Mouse (Mus musculus) hindbrain, embryonic 15.5 days (tissue): ENCODE measurements around the gene Ldb2. TPM values are rescaled to one million over a fixed set of nuclear protein-coding genes. Genes with fewer than 3 reads are reported as not detected.

Experiments used
- ATAC-seq: fragments of 200-750 bp; cut with Nextera tagmentation; 2 replicates; pipeline ENCODE4 v1.8.0; 2017; ENCODE audit warnings: low read depth, moderate number of reproducible peaks, moderate TSS enrichment; ENCODE audit not compliant: low FRiP score
- H3K27ac ChIP-seq: fragments of 300-500 bp; sonication (generic); replicated peaks from 2 replicates; pipeline ENCODE4 v1.5.1; 2015; ENCODE audit warnings: mild to moderate bottlenecking, inconsistent platforms
- H3K27me3 ChIP-seq: fragments of 300-500 bp; sonication (generic); 2 replicates; pipeline ENCODE4 v1.6.1; 2015; ENCODE audit warnings: control low read depth, inconsistent platforms
- H3K36me3 ChIP-seq: fragments of 300-500 bp; sonication (generic); 2 replicates; pipeline ENCODE4 v1.6.1; 2015; ENCODE audit warnings: control low read depth, inconsistent platforms
- H3K4me1 ChIP-seq: fragments of 300-500 bp; sonication (generic); replicated peaks from 2 replicates; pipeline ENCODE4 v1.6.1; 2015; ENCODE audit warnings: control low read depth, inconsistent platforms
- H3K4me2 ChIP-seq: fragments of 300-500 bp; sonication (generic); 2 replicates; pipeline ENCODE4 v1.6.1; 2015; ENCODE audit warnings: moderate library complexity, mild to moderate bottlenecking, inconsistent platforms
- H3K4me3 ChIP-seq: fragments of 300-500 bp; sonication (generic); 2 replicates; pipeline ENCODE4 v1.5.1; 2015; ENCODE audit warnings: mild to moderate bottlenecking, inconsistent platforms
- H3K9ac ChIP-seq: fragments of 300-500 bp; sonication (generic); 2 replicates; pipeline ENCODE4 v1.6.1; 2015; ENCODE audit warnings: inconsistent platforms
- H3K9me3 ChIP-seq: fragments of 300-500 bp; sonication (generic); 2 replicates; pipeline ENCODE4 v1.6.1; 2016; ENCODE audit warnings: control low read depth, inconsistent platforms
- WGBS: fragments of 180-500 bp; shearing (Covaris S2); methylation state at CpG from one replicate; pipeline ENCODE4 v1.1.7; 2015; 5-methylcytosine and 5-hydroxymethylcytosine counted together
- polyA plus RNA-seq: library from polyadenylated mRNA; unstranded; fragments of >200 nt; fragmentation: Nextera tagmentation; extraction: Ambion mirVana; gene quantifications from 2 replicates; pipeline ENCODE4 v1.2.1, GENCODE M21; 2015

The Ldb2 gene
- 38.3 and 44.6 TPM in 2 replicates for polyA plus RNA-seq

- Histone ChIP-seq H3K4me1 (peaks cover 24% of the 10 kb centered on the region), H3K27ac (peak within 1 kb of the TSS; percentile 57; the same call in 1 of the 2 replicates), H3K36me3 (no peaks in the 10 kb centered on the region), H3K9ac (peak within 1 kb of the TSS; percentile 57), H3K4me3 (peak within 1 kb of the TSS; percentile 49), H3K4me2 (peak within 1 kb of the TSS; percentile 81), H3K27me3 (no peaks in the 10 kb centered on the region), H3K9me3 (no peaks in the 10 kb centered on the region)
- WGBS, result under 1% methylated on average over 19 of the region's 19 CpGs
- ATAC-seq, result peak; percentile 94
These were observed at the start of gene Ldb2 for GRCm38 (mm10) chr5:44799053-44799860. TSS of gene Ldb2 (minus strand) at chr5:44799680.

- WGBS, result 63% methylated on average over 5 of the region's 5 CpGs
- Histone ChIP-seq H3K27ac (no peak overlapping the region), H3K9me3 (no peaks in the 10 kb centered on the region), H3K4me2 (no peak overlapping the region), H3K36me3 (no peaks in the 10 kb centered on the region), H3K9ac (no peak overlapping the region), H3K27me3 (no peaks in the 10 kb centered on the region), H3K4me1 (no peaks in the 10 kb centered on the region), H3K4me3 (no peak overlapping the region)
- no peak for ATAC-seq
These were observed 31.8 kb upstream of the Ldb2 start for GRCm38 (mm10) chr5:44831287-44831686.

GRCm38 (mm10) chr5:44815506-44815905, 16.0 kb upstream of the Ldb2 start:
- Histone ChIP-seq H3K9me3 (no peaks in the 10 kb centered on the region), H3K27me3 (no peaks in the 10 kb centered on the region), H3K4me3 (no peak overlapping the region), H3K36me3 (no peaks in the 10 kb centered on the region), H3K27ac (no peak overlapping the region), H3K4me1 (no peaks in the 10 kb centered on the region), H3K9ac (no peak overlapping the region), H3K4me2 (no peak overlapping the region)
- no peak for ATAC-seq
- 93% methylated on average over 1 of the region's 1 CpGs for WGBS

DNA sequence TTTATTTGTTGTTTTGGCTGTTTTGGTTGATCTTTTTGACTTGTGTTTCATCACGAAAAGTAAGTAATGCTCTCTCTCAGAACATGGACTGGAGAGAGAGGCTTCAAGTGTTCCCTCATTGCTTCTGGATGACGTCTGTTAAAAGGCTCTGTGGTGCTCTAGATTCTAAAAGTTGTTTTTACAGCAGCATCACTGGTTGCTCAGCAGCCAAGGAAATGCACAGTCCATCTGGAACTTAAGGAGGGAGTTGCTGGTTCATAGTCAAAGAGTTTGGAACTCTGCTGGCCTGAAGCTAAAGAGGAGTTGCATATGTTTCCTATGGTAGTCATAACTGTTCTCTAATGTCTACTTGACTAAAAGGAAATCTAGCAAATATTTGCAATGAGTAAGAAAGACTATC, 6.5 kb upstream of the Ldb2 start:
- Histone ChIP-seq H3K27ac (no peak overlapping the region), H3K27me3 (no peaks in the 10 kb centered on the region), H3K9ac (no peak overlapping the region), H3K4me2 (no peak overlapping the region), H3K4me3 (no peak overlapping the region), H3K36me3 (no peaks in the 10 kb centered on the region), H3K4me1 (no peaks in the 10 kb centered on the region), H3K9me3 (no peaks in the 10 kb centered on the region)
- WGBS, result 94% methylated on average over 2 of the region's 2 CpGs
- ATAC-seq, result no peak

DNA sequence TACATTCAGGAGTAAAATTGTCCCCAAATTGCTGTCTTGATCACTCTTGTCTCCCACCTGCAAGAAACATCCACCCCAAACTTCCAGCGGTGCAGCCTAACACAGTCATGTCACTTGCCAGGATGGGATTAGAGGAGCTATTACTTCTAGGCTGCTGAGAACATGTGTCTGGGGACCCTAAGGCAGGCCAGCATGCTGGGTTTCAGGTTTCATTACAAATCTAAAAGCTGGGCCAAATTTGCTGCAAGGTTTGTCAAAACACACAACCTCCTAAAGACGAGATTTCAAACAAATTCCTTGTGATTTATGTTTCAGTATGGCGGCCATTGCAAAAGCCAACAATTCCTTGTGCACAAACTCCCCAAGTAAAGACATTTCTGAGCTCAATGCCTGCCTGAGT, 1.6 kb upstream of the Ldb2 start:
- no peaks in the 10 kb centered on the region for H3K9me3 ChIP-seq
- no peaks in the 10 kb centered on the region for H3K27me3 ChIP-seq
- no peaks in the 10 kb centered on the region for H3K36me3 ChIP-seq
- H3K9ac ChIP-seq, result no peak overlapping the region
- H3K4me3 ChIP-seq, result no peak overlapping the region
- H3K4me2 ChIP-seq, result no peak overlapping the region
- no peak for ATAC-seq
- no peak overlapping the region for H3K27ac ChIP-seq
- 45% methylated on average over 3 of the region's 3 CpGs for WGBS
- H3K4me1 ChIP-seq, result peaks cover 24% of the 10 kb centered on the region

DNA sequence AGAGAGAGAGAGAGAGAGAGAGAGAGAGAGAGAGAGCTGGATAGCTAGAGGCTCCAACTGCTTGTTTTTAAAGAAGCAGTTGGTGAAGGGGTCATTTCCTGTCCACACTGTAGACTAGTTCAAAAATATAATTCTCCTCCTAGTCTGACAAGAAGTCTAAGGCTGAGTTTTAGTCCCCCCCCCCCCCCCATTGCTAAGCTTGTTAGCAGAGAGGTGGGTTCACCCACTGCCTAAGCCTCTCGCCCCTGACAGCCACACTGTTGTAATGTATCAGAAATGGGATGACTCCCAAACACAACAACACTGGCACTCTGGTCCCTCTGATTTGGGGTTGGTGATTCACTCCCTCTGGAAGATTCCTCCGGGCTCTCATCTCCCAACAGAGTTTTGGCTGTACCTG, 381 bp upstream of the Ldb2 start:
- Histone ChIP-seq H3K9me3 (no peaks in the 10 kb centered on the region), H3K27me3 (no peaks in the 10 kb centered on the region), H3K9ac (no peak overlapping the region), H3K36me3 (no peaks in the 10 kb centered on the region), H3K4me1 (peaks cover 24% of the 10 kb centered on the region), H3K27ac (no peak overlapping the region), H3K4me2 (peak overlapping the region; percentile 81), H3K4me3 (peak overlapping the region; percentile 49)
- WGBS, result 22% methylated on average over 2 of the region's 2 CpGs
- peak; percentile 54 for ATAC-seq

DNA sequence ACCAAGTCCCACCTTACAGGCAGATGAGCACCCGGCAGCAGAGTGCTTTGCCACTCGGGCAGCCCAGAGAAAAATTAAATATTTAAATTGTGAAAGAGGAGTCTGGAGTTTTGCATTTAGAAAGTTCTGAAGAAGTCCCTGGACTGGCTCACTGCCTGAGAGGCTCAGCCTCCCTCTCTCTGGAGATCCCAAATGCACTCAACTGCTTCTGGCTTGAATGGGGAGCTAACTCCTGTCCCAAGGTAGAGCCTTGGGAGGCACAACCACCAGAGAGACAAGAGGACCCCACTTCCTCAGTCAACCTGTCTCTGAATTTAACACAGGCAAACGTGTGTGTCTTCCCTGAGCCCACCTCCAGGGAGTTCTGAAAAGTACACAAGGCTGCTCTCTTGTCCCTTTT, 987 bp downstream of the Ldb2 start:
- Histone ChIP-seq H3K27me3 (no peaks in the 10 kb centered on the region), H3K9me3 (no peaks in the 10 kb centered on the region), H3K9ac (peak overlapping the region; percentile 57; the same call in 1 of the 2 replicates), H3K36me3 (no peaks in the 10 kb centered on the region), H3K4me3 (peak overlapping the region; percentile 49), H3K4me1 (peaks cover 24% of the 10 kb centered on the region), H3K27ac (no peak overlapping the region), H3K4me2 (peak overlapping the region; percentile 81)
- no peak for ATAC-seq
- 4% methylated on average over 3 of the region's 3 CpGs for WGBS

DNA sequence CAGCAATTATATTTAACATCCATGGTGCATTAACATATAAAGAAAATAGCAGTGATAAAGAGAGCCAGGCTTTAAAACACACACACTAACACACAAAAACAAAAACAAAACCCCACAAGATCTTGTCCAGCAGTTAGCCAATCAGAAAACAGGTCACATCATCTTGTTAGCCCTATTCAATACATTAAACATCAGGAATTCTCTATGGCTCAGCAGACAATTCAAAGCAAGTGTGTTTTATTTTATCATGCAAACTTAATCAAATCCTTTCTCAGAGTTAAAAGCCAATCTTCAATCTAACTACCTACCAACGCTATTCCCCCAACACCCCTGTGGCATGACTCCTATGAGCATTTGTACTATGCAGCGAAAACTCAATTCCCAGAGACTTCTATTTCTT, 1.4 kb downstream of the Ldb2 start:
- Histone ChIP-seq H3K36me3 (no peaks in the 10 kb centered on the region), H3K27me3 (no peaks in the 10 kb centered on the region), H3K27ac (no peak overlapping the region), H3K9ac (peak overlapping the region; percentile 57), H3K4me1 (peaks cover 24% of the 10 kb centered on the region), H3K4me2 (peak overlapping the region; percentile 81), H3K9me3 (no peaks in the 10 kb centered on the region), H3K4me3 (peak overlapping the region; percentile 49)
- no peak for ATAC-seq
- WGBS, result 15% methylated on average over 2 of the region's 2 CpGs

GRCm38 (mm10) chr5:44784591-44784990, 14.9 kb downstream of the Ldb2 start:
- H3K9ac ChIP-seq, result no peak overlapping the region
- no peak overlapping the region for H3K4me2 ChIP-seq
- no peak for ATAC-seq
- no peaks in the 10 kb centered on the region for H3K27me3 ChIP-seq
- 92% methylated on average over 3 of the region's 3 CpGs for WGBS
- H3K9me3 ChIP-seq, result no peaks in the 10 kb centered on the region
- no peak overlapping the region for H3K4me3 ChIP-seq
- H3K4me1 ChIP-seq, result no peaks in the 10 kb centered on the region
- H3K36me3 ChIP-seq, result no peaks in the 10 kb centered on the region
- no peak overlapping the region for H3K27ac ChIP-seq

GRCm38 (mm10) chr5:44779340-44779739, 20.1 kb downstream of the Ldb2 start:
- WGBS, result 92% methylated on average over 4 of the region's 4 CpGs
- H3K27me3 ChIP-seq, result no peaks in the 10 kb centered on the region
- no peak overlapping the region for H3K4me3 ChIP-seq
- ATAC-seq, result no peak
- no peak overlapping the region for H3K27ac ChIP-seq
- H3K4me1 ChIP-seq, result no peaks in the 10 kb centered on the region
- no peaks in the 10 kb centered on the region for H3K9me3 ChIP-seq
- H3K36me3 ChIP-seq, result no peaks in the 10 kb centered on the region
- no peak overlapping the region for H3K4me2 ChIP-seq
- no peak overlapping the region for H3K9ac ChIP-seq

DNA sequence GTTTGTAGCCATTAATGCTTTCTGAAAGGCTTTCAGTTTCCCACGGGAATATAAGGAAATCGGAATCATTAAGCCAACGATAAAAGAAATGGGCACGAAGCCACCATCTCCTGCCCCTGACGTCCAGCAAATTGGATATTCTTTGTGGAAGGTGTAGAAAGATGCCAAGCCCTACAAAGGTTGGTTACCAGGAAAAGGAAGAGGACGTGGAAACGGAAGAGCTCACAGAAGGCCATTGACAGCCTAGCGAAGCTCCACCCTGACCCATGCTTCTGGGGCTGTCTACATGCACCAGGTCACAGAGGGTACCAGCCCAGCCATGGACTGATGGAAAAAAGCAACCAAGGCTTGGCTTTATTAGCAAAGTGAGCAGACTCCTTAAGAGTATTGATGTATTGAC, 31.0 kb downstream of the Ldb2 start:
- no peaks in the 10 kb centered on the region for H3K27me3 ChIP-seq
- no peaks in the 10 kb centered on the region for H3K36me3 ChIP-seq
- no peak overlapping the region for H3K4me3 ChIP-seq
- WGBS, result 82% methylated on average over 8 of the region's 8 CpGs
- no peak overlapping the region for H3K9ac ChIP-seq
- no peak overlapping the region for H3K4me2 ChIP-seq
- no peak overlapping the region for H3K27ac ChIP-seq
- no peaks in the 10 kb centered on the region for H3K4me1 ChIP-seq
- ATAC-seq, result no peak
- H3K9me3 ChIP-seq, result no peaks in the 10 kb centered on the region

- H3K9me3 ChIP-seq, result no peaks in the 10 kb centered on the region
- no peaks in the 10 kb centered on the region for H3K4me1 ChIP-seq
- H3K4me3 ChIP-seq, result no peak overlapping the region
- no peaks in the 10 kb centered on the region for H3K36me3 ChIP-seq
- no peak overlapping the region for H3K27ac ChIP-seq
- ATAC-seq, result no peak
- no peak overlapping the region for H3K9ac ChIP-seq
- no peak overlapping the region for H3K4me2 ChIP-seq
- WGBS, result 81% methylated on average over 7 of the region's 7 CpGs
- H3K27me3 ChIP-seq, result no peaks in the 10 kb centered on the region
These were observed 34.6 kb downstream of the Ldb2 start for GRCm38 (mm10) chr5:44764911-44765310.

DNA sequence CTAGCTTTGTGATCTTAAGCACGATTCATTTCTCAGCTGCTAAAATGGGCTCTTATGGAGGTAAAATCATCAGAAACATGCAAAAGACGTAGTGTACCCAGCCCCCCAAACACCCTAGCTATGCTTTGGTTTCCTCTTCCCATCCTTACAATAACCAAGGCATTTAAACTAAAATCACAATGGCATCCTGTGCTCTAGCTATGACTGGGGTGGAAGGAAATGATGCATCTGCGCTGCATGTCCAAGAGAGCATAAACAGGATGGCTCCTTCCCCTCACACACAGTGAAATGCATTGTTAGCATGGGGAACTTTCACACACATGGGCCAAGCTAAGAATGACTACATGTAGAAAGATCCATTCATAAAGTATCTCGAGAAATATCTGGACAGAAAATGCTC, 40.3 kb downstream of the Ldb2 start:
- Histone ChIP-seq H3K9ac (no peak overlapping the region), H3K4me3 (no peak overlapping the region), H3K9me3 (no peaks in the 10 kb centered on the region), H3K4me2 (no peak overlapping the region), H3K27ac (no peak overlapping the region), H3K27me3 (no peaks in the 10 kb centered on the region), H3K4me1 (no peaks in the 10 kb centered on the region), H3K36me3 (no peaks in the 10 kb centered on the region)
- no peak for ATAC-seq
- 83% methylated on average over 4 of the region's 4 CpGs for WGBS
